In the genomic region with DNA sequence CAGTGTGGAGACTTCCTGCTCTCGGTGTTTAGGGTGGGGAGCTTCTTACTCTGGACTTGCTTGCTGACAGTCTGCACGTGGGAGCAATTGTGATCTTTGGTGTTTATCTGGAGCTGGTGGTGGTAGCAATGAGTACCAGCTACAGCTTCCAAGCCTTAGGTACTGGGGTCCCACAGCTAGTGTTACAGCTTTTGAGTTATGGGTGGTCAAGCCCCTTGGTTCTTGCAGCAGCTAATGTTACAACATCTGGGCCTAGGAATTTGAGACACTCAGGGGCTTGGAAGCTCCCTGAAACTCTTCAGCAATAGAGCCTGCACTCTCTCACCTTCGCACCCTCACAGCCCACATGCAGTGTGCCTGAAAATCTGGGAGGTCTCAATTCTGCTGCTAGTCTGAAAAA, we compare ENCODE assay signal across 26 mouse cellular contexts. TPM values are rescaled to one million over a fixed set of nuclear protein-coding genes. Genes with fewer than 3 reads are reported as not detected.
"Had no signal": no experiment of that assay in that cellular context is flagged by ENCODE, and none has a peak within 500 bp of the region (broad histone marks: within the 10 kb centered on the region; RNA-seq: fewer than 3 reads in every experiment).

No protein-coding gene starts in this region.

- DNase-seq: lung, embryonic 14.5 days; lung, postnatal 14 days; lung, postnatal 4 days; midbrain, embryonic 14.5 days; retina, postnatal 1 day; right cerebral cortex, adult 18-20 months; right cerebral cortex, postnatal 25 days; right cerebral cortex, postnatal 4 days; spleen, adult 18-20 months; thymus, adult 18-20 months; thymus, postnatal 14 days; thymus, postnatal 36 days had no signal

- ATAC-seq: midbrain, embryonic 16.5 days had no signal

- H3K36me3 ChIP-seq: midbrain, embryonic 10.5 days; midbrain, embryonic 12.5 days; neural tube, embryonic 13.5 days; neural tube, embryonic 15.5 days had no signal

- H3K27ac ChIP-seq: midbrain, embryonic 10.5 days; midbrain, embryonic 12.5 days; neural tube, embryonic 13.5 days; neural tube, embryonic 15.5 days had no signal

- H3K4me2 ChIP-seq: lung, embryonic 14.5 days; midbrain, embryonic 12.5 days; neural tube, embryonic 13.5 days; neural tube, embryonic 15.5 days had no signal

- H3K4me3 ChIP-seq: midbrain, embryonic 10.5 days; midbrain, embryonic 12.5 days; myocyte; neural tube, embryonic 13.5 days; neural tube, embryonic 15.5 days had no signal

- H3K9ac ChIP-seq: lung, embryonic 14.5 days; midbrain, embryonic 12.5 days; neural tube, embryonic 13.5 days; neural tube, embryonic 15.5 days had no signal

- H3K9me3 ChIP-seq: midbrain, embryonic 10.5 days; midbrain, embryonic 12.5 days; neural tube, embryonic 13.5 days; neural tube, embryonic 15.5 days had no signal

RNA-seq across cellular contexts. Expression of a gene that starts 8.3 kb away (rescaled TPM):
- total RNA-seq: megakaryocyte, adult 5-6 weeks; megakaryocyte-erythroid progenitor cell, adult 5-6 weeks had no signal
- polyA plus RNA-seq: lung, embryonic 14.5 days; lung, embryonic 16.5 days; midbrain, embryonic 12.5 days; midbrain, embryonic 14.5 days; myocyte; neural tube, embryonic 11.5 days; neural tube, embryonic 13.5 days; small intestine, adult 2 months; stomach, embryonic 14.5 days; stomach, embryonic 16.5 days had no signal

RNA-seq across cellular contexts. Expression of a gene that starts 26.4 kb away (rescaled TPM):
- total RNA-seq: megakaryocyte, adult 5-6 weeks; megakaryocyte-erythroid progenitor cell, adult 5-6 weeks had no signal
- polyA plus RNA-seq: lung, embryonic 14.5 days; lung, embryonic 16.5 days; midbrain, embryonic 10.5 days; midbrain, embryonic 12.5 days; midbrain, embryonic 14.5 days; midbrain, embryonic 16.5 days; myocyte; neural tube, embryonic 11.5 days; neural tube, embryonic 13.5 days; neural tube, embryonic 15.5 days; small intestine, adult 2 months; stomach, embryonic 14.5 days; stomach, embryonic 16.5 days; thymus, postnatal 0 days had no signal

RNA-seq across cellular contexts. Expression of a gene that starts 27.7 kb away (rescaled TPM):
- total RNA-seq: megakaryocyte, adult 5-6 weeks; megakaryocyte-erythroid progenitor cell, adult 5-6 weeks had no signal
- polyA plus RNA-seq: lung, embryonic 14.5 days; lung, embryonic 16.5 days; midbrain, embryonic 10.5 days; midbrain, embryonic 12.5 days; midbrain, embryonic 14.5 days; midbrain, embryonic 16.5 days; myocyte; neural tube, embryonic 11.5 days; neural tube, embryonic 13.5 days; neural tube, embryonic 15.5 days; small intestine, adult 2 months; stomach, embryonic 14.5 days; stomach, embryonic 16.5 days; thymus, postnatal 0 days had no signal
